Mouse (Mus musculus): ENCODE results near the gene Zfp523. TPM values are rescaled to one million over a fixed set of nuclear protein-coding genes. Genes with fewer than 3 reads are reported as not detected.

The Zfp523 gene
- 1.5 and 2.3 TPM in 2 replicates for total RNA-seq (2015; ENCODE audit: low replicate concordance)
- total RNA-seq (2017; ENCODE audit: low replicate concordance) = 2.1 and 2.5 TPM in 2 replicates

DNA sequence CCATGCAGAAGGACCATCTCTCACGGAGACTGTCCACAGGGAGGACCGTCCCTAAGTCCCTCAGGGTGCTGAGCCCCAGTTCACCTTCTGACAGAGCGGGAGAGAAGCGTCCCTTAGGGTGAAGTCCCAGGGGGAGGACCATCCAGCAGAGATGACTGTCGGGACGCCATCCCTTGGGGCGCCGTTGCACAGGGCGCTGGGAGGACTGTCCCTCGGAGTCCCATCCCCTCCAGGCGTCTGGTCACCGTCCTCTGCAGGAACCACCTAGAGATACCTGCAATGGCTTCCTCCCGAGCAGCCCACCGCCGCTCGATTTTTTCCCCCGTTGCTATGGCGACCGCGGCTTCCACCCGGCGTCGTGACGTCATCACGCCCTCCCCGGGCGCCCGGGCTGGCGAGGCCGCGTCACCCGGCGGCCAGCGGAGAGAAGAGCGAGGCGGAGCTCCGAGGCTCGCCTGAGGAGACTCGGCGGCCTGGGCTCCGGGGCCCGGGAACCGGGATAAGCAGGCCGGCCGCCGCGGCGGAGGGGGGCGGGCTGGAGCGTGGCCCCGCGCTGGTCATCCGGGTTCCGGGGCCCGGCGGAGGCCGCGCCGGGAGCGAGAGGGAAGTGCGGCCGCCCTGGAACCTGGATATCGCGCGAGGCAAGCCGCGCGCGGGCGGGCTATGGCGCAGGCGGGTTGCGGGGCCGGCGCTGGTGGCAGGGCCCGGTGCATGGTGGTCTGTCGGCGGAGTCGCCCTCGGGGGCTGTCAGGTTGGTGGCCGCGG, at the start of gene Zfp523:
Zfp523 (plus strand) TSS at position 355 of the 765 bp plus-strand sequence.
- peak; percentile 64; the same call in 1 of the 2 replicates for ATAC-seq (replicated peaks; ENCODE audit: low FRiP score, poor library complexity, severe bottlenecking)

DNA sequence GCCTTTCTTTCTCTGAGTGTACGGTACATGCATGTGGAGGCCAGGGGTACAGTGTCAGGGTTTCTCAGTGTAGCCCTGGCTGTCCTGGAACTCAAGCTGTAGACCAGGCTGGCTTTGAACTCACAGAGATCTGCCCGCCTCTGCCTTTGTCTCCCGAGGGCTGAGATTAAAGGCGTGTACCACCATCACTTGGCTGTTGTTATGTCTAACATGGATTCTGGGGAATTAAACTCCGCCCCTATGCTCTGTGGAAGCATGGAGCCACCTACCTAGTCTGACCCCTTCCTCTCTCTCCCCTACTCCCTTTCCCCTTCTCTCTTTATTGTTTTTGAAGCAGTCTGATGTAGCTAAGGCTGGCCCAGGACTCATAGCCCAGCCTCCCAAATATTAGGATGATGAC, 47.1 kb upstream of the Zfp523 start:
- no peak for ATAC-seq (replicated peaks; ENCODE audit: low FRiP score, poor library complexity, severe bottlenecking)

DNA sequence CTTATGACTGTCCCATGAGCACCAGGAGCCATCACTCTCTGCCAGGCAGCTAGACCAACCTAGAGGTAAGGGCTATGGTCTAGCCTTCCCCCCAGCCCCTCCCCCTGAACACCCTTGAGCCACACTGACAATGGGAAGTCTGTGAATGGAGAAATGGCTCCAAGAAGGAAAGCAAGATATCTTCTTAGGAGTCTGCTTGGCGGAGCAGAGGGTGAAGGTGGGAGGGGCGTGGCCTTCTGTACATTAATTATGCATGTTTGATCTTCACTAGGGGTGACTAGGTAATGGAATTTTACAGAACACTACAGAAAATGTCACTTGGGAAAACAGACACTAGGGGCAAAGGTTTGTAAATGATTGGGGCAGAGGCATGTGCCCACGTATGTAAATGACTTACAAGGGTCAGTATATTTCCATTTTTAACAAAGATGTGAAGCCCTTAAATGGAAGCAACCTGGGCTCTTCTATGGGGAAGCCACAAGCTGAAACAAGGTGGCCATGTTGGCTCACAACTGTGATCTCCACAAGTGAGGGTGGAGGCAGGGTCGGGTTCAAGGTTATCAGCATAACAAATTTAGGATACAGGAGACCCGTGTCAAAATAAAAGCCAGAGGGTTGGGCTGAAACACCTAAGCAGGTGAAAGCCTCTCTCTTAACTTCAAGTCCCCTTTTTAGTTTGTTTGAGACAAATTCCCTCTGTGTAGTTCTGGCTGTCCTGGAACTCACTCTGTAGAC, 46.4 kb upstream of the Zfp523 start:
- ATAC-seq (replicated peaks; ENCODE audit: low FRiP score, poor library complexity, severe bottlenecking) = no peak

DNA sequence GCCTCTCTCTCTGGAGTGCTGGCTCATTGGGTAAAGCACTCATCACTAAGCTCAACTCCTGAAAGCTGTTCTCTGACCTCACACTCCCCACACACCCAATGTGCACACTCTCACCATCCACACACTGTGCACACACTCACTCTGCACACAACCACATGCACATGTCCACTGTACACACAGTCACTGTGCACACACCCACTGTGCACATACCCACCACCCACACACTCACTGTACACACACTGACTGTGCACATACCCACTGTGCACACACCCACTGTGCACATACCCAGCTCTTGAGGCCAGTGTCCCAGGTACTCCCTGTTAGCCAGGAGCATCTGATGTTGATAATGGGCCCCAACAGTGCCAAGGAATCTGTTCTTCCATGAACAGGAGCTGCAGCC, 45.8 kb upstream of the Zfp523 start:
- ATAC-seq (replicated peaks; ENCODE audit: low FRiP score, poor library complexity, severe bottlenecking) = no peak

DNA sequence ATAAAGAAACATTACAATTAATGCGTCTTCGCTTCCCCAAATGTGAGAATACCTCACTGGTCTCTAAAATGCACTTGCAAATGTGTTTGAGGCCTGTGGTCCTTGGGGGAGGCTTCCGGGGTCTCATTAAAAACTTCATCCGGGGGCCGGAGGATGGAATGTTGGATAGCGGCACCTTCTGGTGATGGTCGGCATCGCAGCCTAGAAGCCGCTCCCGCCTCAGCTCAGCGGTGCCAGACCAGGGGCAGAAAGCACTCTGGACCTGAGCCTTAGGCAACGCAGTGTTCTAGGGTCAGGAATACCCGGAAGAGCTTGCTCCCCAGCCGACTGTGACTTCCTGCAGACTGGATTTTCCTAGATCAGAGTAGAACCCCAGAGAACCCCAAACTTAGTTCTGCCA, 43.7 kb upstream of the Zfp523 start:
- ATAC-seq (replicated peaks; ENCODE audit: low FRiP score, poor library complexity, severe bottlenecking) = no peak

DNA sequence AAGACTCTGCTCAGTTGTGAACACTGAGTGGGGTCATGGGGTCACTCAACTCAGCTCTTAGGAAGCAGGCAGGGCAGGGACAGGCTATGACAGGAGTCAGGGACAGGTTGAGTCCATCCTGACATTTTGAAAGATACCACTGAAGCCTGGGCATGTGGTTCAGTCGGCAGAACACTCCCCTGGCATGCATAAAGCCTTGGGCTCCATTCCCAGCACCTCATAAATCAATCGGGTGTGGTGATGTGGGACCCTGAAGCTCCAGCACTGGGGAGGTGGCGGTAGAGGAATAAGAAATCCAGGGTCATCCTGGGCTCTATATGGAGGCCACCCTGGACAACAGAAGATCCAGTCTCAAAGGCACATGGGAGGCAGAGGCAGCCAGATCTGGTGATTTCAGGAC, 41.4 kb upstream of the Zfp523 start:
- no peak for ATAC-seq (replicated peaks; ENCODE audit: low FRiP score, poor library complexity, severe bottlenecking)

DNA sequence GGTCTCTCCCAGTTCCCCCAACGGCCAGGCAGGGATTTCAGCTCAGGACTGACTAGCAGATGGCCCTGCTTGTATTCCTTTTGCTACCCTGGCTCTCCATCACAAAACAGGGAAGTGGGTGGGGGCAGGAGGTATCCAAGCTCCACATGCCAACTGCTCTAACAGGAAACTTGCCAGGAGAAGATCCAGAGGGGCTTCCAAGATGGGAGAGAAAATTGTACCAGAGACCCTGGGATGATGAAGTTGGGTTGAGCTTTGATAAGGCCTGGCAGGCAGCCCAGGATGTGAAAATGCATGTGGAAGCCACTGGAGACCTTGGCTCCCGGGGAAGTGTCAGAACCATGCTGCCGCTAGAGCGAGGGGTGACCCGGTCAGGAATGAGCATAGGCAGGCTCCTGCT, 40.7 kb upstream of the Zfp523 start:
- ATAC-seq (replicated peaks; ENCODE audit: low FRiP score, poor library complexity, severe bottlenecking) = no peak

DNA sequence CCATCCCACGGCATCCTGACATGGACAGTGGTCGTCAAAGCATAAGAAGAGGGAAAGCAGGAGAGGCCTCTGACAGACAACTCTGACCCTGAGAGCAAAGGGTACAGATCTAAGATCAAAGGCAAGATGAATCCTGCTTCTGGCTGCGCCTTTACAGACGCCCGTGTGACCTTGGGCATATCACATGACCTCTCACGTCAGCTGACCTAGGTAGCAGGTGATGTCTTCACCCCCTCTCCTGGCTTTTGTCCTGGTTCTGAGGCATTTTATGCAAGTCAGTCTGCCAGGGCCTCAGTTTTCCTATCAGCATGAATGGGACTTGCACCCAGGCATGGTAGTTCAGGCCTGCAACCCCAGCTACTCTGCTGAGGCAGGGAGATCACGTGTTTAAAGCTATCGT, 38.9 kb upstream of the Zfp523 start:
- no peak for ATAC-seq (replicated peaks; ENCODE audit: low FRiP score, poor library complexity, severe bottlenecking)

DNA sequence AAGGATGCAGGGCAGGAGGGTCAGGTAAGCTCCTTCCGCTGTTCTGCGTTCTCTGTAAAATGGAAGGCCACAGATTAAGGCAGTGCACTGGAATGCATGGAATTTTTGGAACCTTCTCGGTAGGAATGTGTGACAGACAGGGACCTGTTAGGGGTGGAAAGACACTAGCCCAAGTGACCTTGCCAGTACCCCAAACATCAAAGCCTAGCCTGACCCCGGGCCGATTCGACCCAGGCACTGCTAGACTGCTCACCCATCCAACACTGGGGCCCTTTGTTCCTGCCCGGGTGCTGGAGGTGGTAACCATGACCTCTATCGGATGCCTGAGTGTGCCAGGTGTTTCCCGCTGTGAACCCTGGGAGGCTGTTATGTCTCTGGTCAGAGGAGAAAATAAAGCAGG, 38.2 kb upstream of the Zfp523 start:
- no peak for ATAC-seq (replicated peaks; ENCODE audit: low FRiP score, poor library complexity, severe bottlenecking)

DNA sequence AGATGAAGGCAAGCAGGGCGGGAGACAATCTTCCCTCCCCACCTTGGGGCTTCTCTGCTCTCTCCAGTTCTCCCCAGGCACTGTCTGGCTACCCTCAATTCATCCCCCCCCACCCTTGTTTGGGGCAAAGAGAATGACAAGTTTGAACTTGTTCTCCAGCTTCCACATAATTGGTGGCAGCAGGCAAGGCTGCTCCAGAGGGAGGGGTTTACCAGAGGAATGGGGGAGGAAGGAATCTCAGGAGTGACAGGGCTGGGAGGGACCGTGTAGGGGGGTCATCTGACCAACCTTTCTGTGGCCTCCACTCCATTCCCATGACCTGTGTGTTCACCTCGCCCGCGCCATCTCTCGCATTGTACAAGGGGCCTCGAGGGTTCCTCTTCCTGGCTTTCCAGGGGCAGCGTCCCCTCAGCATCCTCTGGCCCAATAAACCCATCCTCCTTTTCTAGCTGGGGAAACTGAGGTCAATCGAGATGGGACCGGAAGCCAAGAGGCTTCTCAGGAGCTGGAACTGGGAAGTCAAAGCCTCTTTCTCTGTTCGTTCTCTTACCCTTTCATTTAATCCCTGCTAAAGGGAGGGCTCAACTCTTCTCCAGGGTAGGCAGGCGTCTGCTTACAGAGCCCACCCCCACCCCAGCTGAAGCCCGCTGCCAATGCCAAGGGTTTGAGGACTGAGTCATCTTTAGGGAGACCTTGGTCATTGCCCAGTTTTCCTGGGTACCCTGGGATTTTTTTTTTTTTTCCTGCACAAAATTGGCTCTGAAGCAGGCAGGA, 36.3 kb upstream of the Zfp523 start:
- ATAC-seq (replicated peaks; ENCODE audit: low FRiP score, poor library complexity, severe bottlenecking) = no peak

DNA sequence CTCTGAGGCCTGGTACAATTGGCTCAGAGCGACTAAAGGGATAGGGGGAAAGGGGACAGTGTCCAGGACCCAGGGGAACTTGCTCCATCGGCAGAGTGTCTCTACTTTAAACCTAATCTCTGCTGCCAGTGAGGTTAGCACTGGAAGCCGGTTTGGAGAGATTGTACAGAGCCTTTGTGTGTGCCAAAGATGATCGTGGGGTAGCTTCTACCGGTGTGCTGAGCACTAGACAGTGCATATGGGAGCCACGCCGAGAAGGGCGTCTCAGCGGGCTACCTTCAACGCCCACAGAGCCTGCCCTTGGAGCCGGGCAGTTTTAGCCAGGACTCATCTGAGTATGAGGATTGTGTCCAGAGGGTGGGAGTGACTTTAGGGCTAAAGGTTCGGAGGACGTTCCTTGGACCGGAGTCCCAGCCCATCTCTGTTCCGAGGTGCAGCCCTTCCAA, 35.7 kb upstream of the Zfp523 start:
- ATAC-seq (replicated peaks; ENCODE audit: low FRiP score, poor library complexity, severe bottlenecking) = no peak

DNA sequence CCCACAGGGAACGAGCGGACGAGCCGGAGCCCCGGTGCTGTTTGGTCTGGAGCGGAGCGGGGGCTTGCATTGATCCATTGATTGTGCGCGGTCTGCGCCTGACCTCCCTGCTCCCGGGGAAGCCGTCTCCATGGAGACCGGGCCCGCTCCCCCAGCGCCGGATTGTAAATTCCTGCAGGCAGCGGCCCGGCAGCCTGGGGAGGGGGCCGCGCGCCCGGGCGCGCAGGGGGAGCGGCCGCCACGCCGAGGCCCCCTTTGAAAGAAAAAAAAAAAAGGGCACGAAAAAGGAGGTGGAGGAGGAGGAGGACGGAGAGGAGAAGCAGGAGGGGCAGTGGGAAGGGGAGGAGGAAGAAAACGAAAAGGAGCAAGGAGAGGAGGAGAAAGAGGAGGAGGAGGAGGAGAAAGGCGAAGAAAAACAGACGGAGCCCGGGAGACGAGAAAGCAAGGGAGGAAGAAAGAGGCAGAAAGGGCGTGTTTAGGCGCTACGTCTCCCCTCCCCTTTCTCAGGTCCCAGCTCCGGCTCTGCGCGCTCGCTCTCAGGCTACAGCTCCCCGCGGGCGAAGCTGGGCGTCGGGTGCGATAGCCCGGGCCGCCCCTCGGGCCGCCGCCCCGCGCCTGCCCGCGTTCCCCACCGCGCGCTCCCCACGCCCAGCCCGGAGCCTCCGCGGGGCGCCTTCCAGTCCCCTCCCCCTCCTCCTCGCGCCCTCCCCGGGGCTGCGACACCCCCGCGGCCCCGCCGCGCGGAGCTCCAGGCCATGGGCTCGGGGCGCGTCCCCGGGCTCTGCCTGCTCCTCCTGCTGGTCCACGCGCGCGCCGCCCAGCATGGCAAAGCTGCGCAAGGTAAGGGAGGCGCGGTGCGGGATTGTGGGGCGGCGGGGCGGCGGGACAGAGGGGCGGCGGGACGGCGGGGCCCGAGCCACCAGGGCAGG, 34.9 kb upstream of the Zfp523 start, which contains the start of gene Scube3:
Scube3 (plus strand) TSS at position 371 of the 929 bp plus-strand sequence.
- no peak for ATAC-seq (replicated peaks; ENCODE audit: low FRiP score, poor library complexity, severe bottlenecking)

DNA sequence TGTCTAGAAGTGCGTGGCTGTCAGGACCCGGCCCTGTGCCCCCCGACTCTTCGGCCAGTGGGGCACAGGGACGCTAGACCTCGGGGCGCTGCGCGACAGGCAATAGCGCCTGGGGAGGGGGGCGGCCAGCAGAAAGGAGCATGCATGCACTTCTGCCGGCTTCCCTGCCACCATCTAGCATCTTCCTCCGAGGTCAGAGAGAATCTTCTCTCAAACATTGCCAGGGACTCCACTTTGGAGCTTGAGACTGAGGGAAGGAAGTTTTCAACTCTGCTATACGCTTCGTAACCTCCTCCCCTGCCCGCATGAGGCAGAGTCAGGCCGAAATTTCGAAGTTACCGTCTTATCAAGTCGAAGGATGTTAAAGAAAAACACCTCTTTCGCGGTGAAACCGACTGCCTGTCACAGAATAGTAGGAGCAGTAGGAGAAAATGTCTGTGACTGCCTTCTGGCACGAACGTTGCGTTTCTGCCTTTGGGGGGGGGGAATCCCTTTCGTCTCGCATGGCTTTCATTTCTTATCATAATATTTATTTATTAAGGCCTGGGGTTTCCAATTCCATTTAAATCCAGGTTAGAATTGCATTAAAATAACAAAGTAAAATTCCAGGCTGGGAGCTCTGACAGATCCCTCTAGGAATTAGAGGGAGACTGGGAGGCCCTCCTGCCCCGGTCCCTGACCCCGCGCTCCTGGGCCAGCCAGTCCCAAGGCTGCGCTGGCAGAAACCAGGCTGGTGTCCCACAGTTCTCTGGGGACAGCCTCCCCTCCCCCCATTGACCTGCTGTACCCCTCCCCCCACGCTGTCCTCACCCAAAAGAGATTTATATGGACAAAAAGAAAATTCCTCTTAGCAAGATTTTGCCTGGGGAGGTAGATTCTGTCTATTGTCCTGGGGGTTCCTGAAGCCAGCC, 34.0 kb upstream of the Zfp523 start:
- ATAC-seq (replicated peaks; ENCODE audit: low FRiP score, poor library complexity, severe bottlenecking) = no peak

DNA sequence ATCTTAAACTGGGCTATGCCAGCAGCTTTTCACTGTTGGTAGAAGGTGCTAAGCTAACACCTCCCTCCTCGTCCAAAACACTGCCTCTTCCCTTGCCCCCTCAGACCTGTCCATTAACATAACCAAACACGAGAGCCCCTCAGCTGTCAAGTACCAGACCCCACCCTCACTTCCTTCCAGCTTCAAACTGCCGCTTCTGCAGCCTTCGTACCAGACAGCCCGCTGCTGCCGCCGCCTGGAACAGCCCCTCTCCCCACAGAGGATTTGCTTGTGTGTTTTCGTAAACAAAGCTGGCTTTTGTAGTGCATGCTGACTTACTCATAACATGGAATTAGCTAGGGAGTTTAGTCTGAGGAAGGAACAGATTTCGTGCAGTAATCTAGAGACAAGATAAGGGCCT, 33.2 kb upstream of the Zfp523 start:
- ATAC-seq (replicated peaks; ENCODE audit: low FRiP score, poor library complexity, severe bottlenecking) = no peak

DNA sequence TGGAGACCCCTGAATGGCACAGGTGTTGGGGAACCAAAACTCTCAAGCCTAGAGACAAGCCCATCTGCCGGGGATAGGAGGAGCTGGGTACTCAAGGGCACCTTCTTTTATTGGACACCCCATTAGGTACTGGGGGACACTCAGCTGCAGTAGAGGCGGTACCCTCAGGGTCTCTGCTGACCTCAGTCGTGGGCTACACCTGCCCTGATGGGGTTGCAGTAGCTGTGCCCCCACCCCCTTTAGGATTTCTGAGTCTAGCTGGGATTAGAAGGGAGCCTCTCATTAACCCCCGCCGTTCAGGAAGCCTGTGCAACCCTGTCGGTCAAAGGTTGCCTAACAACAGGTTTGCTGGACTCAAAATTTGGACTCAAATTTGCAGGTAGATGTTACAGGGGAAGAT, 32.7 kb upstream of the Zfp523 start:
- no peak for ATAC-seq (replicated peaks; ENCODE audit: low FRiP score, poor library complexity, severe bottlenecking)

DNA sequence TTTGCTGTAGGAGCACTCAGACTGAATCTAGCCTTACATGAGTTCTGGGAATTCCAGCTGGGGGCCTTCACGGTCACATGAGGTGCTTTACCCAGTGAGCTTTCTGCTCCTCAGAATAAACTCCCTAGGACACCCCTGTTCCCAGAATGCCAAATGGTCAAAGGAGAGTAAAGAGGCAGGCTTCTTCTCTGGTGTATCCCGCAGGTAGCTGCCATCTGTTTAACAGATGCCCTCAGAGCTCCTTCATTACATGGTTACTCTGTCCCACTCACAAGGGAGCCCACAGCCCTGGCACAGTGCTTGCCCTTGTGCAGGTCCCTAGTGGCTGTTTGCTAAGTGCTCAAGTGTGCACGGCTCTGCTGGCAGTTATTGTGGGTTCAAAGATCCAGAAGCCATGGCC, 28.6 kb upstream of the Zfp523 start:
- no peak for ATAC-seq (replicated peaks; ENCODE audit: low FRiP score, poor library complexity, severe bottlenecking)

DNA sequence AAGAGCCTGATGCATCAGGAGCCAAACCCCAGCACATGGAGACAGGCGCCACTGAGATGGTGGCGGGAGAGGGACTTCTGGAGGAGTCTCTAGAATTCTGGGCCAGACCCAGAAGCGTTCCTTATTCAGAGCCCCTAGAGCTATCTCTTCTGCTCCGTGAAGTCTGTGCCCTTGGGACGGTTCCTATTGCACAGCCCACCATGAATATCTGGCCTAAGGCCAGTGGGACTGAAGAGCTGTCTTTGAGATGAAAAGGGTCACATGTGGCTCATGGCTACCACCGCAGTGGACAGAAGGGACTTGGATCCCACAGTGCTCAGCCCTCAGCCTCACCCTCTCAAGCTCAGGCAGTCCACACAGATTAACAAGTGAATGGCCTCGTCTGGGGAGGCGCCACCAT, 27.2 kb upstream of the Zfp523 start:
- ATAC-seq (replicated peaks; ENCODE audit: low FRiP score, poor library complexity, severe bottlenecking) = no peak

DNA sequence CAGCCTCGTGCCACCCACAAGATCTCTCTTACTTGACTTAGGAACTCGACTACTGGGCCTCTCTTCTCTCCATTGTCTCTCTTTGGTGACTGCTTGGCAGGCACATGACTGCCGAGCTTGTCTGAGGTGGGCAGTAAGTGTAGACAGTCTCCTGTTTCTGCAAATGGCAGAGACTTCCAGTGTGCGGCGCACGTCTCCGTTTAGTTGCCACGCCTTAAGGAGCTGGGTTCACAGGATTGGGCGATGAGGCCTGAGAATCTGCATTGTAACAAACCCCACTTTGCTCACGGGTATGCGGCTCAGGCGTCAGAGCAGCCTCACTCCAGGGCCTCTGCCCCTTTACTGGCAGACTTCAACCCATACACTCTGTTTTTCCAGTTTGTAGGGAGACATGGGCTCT, 26.5 kb upstream of the Zfp523 start:
- ATAC-seq (replicated peaks; ENCODE audit: low FRiP score, poor library complexity, severe bottlenecking) = no peak
